Mouse (Mus musculus) olfactory bulb, adult 2 months (tissue): Measurements from ENCODE around the gene Pde4b.

Experiments used
- CTCF ChIP-seq: fragments of 200-500 bp; IDR thresholded peaks from 2 replicates; pipeline ENCODE4 v1.5.1; 2012; ENCODE audit warnings: low read depth, mild to moderate bottlenecking, low read length, moderate library complexity; ENCODE audit not compliant: insufficient read depth
- POLR2A ChIP-seq: fragments of 200-500 bp; IDR thresholded peaks from 2 replicates; pipeline ENCODE4 v1.6.1; 2012; ENCODE audit warnings: mild to moderate bottlenecking, low read depth, low read length, moderate library complexity; ENCODE audit not compliant: insufficient read depth

DNA sequence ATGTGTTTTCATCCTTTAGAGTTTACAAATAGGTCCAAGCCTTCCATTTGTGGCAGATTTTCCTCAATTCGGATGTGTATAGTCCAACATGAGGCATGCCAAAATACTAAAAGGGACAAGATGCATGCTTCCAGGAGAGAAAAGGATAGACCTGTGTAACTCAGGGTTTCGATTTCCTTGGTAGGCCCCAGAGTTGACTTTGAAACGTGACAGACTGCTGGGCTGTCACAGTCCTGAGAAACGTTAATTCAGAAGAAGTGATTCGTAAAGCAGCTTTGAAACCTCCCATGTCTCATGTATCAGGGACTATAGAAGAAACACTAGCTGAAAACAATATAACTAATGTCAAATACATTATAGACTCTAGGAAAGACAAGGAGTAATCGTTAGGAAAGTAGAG, 495.6 kb downstream of the Pde4b start:
- TF ChIP-seq CTCF (no peak), POLR2A (no peak)
